Mouse (Mus musculus) frontal cortex, adult 2 months (tissue): ENCODE results near the gene Pank3. TPM values are rescaled to one million over a fixed set of nuclear protein-coding genes. Genes with fewer than 3 reads are reported as not detected.

ENCODE experiments used
- DNase-seq, 2 experiments: peaks; one replicate each; pipeline ENCODE4 v3.0.0; 2022; ENCODE audit warnings: low spot score in 1 of 2; ENCODE audit errors: extremely low spot score in 1 of 2
- polyA plus RNA-seq: library from polyadenylated mRNA; depleted of rRNA; stranded (reverse); fragments of >200 nt; gene quantifications from 2 replicates; pipeline ENCODE4 v1.2.3, GENCODE M21; 2012; rRNA removed

The Pank3 gene
- polyA plus RNA-seq: 22.2 and 22.8 TPM in 2 replicates

GRCm38 (mm10) chr11:35769188-35769745, at the start of gene Pank3:
Pank3 (plus strand) TSS chr11:35769484.
- DNase-seq: peak; percentile 98

DNA sequence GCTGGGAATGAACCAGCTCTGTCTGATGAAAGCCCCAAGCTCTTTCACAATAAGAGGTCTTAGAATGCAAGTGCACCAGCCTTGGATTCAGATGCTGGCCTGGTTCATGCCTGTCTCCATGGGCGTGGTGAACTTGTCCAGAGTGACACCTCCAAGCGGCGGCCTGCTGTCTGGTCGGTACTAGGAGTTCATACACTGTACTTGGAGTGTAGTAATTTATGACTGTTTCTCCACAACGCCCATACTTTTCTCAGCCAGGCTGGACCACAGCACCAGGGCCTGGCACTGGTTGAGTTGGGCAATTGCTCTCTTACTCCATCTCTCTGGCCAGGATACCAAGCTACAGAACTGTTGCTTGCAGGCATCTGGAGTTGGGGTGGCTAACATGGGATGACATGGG, 45.4 kb upstream of the Pank3 start:
- no peak for DNase-seq

GRCm38 (mm10) chr11:35726341-35726846, 42.9 kb upstream of the Pank3 start:
- DNase-seq: no peak

DNA sequence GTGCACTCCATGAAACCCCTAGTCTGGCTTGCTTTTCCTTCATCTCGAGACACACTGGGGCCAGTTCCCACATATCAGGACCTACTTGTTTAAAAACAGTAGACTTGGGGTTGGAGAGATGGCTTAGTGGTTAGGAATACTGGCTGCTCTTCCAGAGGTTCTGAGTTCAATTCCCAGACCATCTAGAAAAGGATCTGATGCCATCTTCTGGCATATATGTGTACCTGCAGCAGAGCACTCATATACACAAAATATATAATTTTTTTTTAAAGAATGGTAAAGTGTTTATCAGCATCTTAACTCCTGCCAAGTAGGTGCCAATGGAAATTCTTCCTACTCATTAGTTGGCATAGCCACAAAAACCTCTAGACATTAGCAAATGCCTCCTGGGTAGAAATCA, 41.1 kb upstream of the Pank3 start:
- no peak for DNase-seq

DNA sequence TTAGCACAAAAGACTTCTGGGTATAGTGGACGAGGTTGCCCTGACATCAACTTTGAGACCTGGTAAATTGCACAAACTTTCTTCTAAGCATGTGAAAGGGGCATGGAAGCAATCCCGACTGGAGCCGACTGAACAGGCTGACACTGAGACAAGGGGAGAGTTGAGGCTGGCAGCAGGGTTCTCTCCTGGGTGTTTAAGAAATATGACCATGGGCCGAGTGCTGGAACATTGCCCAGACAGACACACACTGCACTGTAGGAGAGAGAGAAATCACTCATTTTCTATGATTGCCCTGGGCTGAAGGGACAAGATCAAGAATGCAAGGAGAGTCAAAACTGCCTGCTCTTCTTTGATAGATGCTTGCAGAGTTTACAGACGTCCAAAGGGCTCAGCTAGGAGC, 40.1 kb upstream of the Pank3 start:
- no peak for DNase-seq

DNA sequence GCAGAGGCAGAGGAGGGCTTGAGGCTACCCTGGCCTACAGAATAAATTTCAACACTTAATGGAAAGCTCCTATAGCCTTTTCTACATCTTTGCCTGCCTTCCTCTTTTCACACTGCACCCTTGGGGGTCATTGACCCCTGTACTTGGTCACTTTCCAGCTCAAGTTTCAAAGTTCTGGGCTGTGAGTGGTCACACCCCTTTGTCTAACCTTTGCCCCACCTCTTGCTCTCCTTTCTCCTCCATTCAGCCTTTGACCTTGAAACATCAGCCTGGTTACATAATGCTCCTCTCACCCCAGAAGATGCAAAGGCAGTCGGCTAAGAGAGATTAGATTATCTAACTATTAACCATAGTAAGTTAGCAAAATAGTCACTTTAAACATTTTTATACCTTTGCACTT, 36.9 kb upstream of the Pank3 start:
- no peak for DNase-seq

- DNase-seq: no peak
These were observed 32.5 kb upstream of the Pank3 start for GRCm38 (mm10) chr11:35736817-35737216.

GRCm38 (mm10) chr11:35737262-35737661, 32.0 kb upstream of the Pank3 start:
- no peak for DNase-seq

DNA sequence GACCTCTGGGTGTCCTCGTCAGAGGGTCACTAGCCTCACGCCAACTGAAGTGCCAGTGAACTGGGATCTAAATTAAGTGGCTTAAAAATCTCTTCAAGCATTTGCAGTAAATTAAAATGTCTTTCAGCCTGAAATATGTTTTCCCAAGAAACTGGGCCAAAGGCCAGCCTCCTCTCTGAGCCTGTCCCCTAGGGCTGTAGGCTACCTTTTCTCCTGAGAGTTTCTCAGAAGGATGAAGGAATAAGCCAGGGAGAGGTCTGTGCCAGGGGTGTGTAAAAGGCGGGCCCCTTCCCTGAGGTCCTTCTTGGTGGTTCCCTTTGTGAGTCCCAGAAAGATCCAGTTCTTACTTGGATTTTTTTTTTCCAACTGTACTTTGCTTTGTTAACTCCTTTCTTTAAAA, 31.2 kb upstream of the Pank3 start:
- no peak for DNase-seq

- no peak for DNase-seq
These were observed 25.7 kb upstream of the Pank3 start for GRCm38 (mm10) chr11:35743586-35743985.

DNA sequence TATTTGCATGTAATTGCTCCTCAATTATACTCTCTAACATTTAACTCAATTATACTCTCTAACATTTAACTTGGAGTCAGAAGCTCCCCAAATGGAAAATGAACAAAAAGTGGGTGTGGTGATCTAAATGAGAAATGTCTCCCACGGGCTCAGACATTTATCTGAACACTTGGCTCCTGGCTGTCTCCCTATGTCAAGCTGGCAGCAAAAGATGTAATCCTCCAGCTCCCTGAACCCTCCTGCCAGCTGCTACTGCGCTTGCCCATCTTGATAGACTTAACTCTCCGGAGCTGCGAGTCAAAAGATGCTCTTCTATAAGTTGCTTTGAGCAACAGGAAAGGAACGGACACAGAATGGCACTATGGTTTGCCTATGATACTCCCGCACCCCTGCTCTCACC, 24.7 kb upstream of the Pank3 start:
- DNase-seq: peak; percentile 23 to 30

- no peak for DNase-seq
These were observed 18.7 kb upstream of the Pank3 start for GRCm38 (mm10) chr11:35750578-35750977.

GRCm38 (mm10) chr11:35754906-35755418, 14.3 kb upstream of the Pank3 start:
- no peak for DNase-seq

DNA sequence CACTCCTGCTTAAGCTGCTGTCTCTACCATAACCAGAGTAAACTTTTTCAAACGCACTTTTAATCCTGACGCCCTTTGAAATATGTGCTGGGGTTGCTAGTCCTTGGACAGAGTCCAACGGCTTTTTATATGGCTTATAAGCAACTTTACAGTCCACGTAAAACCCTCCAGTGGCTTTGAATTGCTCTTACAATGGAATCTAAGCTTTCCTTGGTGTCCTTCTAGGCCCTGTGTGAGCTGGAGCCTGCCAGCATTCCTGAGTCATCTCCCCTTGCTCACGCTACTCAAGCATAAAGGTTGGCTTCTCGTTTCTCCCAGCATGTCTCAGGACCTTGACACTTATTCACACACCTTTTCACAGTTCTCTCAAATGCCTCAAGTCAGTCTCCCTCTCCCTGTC, 13.7 kb upstream of the Pank3 start:
- DNase-seq: no peak

DNA sequence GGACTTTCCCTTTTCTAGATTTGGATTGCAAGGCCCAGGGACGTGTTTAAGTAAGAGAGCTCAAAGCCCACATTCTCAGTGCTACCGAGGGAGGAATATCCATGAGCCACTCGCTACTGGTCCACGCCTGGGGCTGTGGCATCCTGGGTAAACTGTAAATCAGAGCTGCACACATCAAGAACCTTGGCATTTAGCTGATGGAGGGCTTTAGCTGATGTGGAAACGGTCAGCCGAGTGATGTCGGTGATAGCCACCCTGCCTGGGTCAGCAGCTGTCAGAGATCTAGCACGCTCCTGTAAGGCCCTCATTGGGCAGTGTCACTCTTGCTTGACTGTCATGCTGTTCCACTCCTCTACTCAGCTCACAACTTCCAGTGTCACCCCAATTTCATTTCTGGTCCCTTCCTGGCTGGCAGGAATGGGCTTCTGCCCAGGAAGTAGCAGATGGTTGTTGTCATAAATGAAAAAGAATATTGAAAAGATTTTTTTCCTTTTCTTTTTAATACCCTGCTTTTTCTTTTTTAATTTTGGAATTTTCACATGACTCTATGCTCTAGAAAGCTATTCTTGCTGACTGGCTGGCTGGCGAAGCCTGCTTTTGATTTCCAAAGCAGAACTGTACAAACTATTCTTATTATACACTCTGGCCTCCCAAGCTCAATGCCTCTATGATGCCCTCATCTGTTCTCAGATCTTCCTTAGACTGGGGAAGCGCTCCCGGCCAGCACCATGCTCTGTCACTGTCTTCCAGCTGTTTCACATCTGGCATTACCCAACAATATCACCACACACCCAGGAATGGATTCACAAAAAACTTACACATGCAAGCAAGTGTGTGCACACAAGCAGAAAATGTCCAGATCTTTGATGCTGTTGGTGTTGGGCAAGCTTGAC, 12.6 kb upstream of the Pank3 start:
- DNase-seq: no peak

DNA sequence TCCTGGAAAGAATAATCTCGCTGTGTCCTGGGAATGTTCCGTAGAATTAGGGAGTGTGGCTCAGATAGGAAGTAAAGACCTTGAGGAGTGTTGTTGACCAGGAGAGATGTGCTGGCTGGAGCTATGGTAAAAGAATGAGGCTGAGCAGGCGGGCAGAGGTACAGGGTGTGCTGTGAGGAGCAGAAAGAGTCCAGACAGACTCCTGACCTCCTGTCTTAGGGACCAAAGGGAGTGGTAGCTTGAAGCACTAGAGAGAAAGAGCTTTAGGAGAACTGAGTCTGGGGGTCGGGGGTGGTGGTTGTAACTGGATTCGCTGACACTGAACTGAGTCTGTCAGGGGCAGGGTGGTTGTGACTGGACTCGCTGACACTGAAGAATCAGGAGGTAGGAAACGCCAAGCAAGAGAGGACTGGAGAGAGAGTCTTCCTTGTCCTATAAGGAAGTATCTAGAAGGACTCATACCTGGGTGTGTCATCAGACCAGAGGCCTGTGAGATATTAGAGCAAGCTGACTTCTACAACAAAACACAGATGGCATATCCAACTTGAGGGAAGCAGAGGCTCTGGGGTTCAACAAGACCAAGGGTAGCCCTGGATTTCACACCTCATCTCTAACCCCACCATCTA, 9.2 kb upstream of the Pank3 start:
- DNase-seq: no peak

DNA sequence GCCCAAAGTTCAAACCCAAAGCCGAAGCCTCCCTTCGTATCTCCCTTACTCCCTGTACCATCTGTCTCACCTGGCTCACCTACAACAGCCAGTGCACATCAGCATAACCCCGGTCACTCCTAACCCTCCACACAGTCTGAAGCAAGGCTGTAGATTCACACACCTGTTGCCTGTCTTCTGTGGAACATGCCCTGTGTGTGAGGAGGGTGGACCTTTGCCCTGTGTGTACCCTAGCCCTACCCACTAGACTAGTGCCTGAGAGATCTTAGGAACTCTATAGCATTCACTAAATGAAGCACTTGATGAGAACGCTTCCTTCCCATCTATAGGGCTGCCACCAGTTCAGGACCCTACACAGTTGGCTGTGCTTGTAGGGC, 8.7 kb upstream of the Pank3 start:
- DNase-seq: no peak

DNA sequence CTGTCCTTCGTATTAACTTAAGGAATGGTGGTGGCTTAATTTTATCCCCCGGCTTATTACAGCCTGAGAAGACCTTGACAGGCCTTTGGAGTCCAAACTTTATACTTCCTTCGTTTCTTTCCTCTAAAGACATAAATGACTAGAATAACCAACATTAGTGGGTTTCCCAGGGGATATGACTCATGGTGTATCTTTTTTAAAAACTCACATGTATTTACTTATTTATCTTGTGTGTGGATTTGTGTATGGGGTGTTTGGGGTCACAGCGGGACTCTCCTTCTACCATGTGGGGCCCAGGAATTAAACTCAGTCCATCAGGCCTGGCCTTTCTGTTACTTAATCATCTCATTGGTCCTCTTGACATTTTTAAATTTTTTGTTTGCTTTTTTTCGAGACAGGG, 2.4 kb upstream of the Pank3 start:
- no peak for DNase-seq

DNA sequence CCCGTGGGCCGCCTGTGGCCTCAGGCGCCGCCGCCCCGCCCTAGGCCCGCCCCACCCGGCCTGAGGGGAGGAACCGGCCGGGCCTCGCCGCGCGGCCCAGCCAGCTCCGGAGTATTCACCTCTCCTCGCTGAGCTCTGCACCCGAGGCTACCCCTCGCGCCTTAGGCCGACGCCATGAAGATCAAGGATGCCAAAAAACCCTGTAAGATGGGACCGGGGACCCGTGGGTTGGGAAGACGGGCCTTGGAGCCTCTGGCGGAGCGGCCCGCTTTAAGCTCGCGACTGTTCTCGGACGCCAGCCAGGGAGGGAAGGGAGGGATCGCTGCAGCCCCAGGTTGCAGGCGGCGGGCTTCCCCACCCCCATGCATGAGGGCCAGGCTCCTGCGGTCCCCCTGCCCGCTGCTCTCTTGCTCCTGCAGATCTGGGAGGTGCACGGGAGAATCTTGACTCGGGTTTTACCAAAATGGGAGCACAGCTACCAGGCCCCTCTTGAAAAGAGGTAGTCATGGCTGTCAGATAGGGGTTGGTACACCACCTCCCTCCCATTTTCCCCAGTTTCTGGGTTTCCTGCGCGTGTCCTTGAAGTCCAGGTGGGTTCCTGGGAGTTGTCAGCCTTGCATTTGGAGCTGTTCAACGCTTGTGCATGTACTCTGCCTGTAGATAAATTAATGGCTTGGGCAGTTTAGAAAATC, 608 bp downstream of the Pank3 start:
- DNase-seq: peak; percentile 28 to 63

DNA sequence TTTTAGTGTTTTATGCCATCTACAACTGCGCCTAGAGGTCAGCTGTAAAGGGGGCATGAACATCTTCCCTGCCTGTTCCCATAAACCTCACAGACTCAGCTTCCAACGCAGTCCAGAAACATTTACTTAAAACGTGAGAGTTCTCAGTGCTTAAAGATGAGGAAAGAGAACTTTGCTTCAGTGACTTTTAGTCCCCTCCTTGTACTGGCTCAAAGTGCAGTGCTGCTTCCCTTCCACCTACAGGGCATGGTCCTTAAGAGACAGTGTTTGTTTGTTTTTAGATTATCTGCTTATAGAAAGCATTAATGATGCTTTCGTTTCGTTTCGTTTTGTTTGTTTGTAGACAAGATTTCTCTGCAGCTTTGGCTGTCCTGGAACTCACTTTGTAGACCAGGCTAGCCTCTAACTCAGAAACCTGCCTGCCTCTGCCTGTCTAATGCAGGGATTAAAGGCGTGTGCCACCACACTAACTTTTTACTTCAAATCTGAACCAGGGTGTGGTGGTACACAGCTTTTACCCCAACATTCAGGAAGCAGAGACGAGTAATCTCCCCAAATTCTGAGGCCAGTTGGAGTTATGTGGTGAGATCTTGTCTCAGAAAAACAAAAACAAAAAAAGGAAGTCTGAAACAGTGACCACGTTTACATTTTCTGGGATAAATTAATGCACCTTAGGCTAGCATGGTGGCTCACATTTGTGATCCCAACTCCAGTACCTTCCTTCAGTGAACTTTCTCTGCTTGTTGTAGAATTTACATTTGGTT, 1.6 kb downstream of the Pank3 start:
- no peak for DNase-seq
